Mouse (Mus musculus) midbrain, embryonic 15.5 days (tissue): ENCODE measurements at regions not wholly inside any gene's neighbourhood (a gene's known extent, or its start where the extent isn't known, plus 50 kb on each side); places are given as distances from the start of the nearest gene placed in this dataset.

Source experiments
- ATAC-seq: fragments of 200-750 bp; cut with Nextera tagmentation; replicated peaks from 2 replicates; pipeline ENCODE4 v1.8.0; 2017; ENCODE audit warnings: moderate TSS enrichment
- H3K27ac ChIP-seq: fragments of 300-500 bp; sonication (generic); 2 replicates; pipeline ENCODE4 v1.5.1; 2015; ENCODE audit warnings: mild to moderate bottlenecking, inconsistent platforms
- H3K27me3 ChIP-seq: fragments of 300-500 bp; sonication (generic); replicated peaks from 2 replicates; pipeline ENCODE4 v1.6.1; 2015; ENCODE audit warnings: inconsistent platforms
- H3K36me3 ChIP-seq: fragments of 300-500 bp; sonication (generic); replicated peaks from 2 replicates; pipeline ENCODE4 v1.6.1; 2015; ENCODE audit warnings: inconsistent platforms
- H3K4me1 ChIP-seq: fragments of 300-500 bp; sonication (generic); 2 replicates; pipeline ENCODE4 v1.6.1; 2015; ENCODE audit warnings: inconsistent platforms
- H3K4me2 ChIP-seq: fragments of 300-500 bp; sonication (generic); 2 replicates; pipeline ENCODE4 v1.6.1; 2015; ENCODE audit warnings: inconsistent platforms, mild to moderate bottlenecking, moderate library complexity
- H3K4me3 ChIP-seq: fragments of 300-500 bp; sonication (generic); 2 replicates; pipeline ENCODE4 v1.5.1; 2015; ENCODE audit warnings: mild to moderate bottlenecking, inconsistent platforms
- H3K9ac ChIP-seq: fragments of 300-500 bp; sonication (generic); 2 replicates; pipeline ENCODE4 v1.6.1; 2015; ENCODE audit warnings: mild to moderate bottlenecking, inconsistent platforms
- H3K9me3 ChIP-seq: fragments of 300-500 bp; sonication (generic); 2 replicates; pipeline ENCODE4 v1.6.1; 2016; ENCODE audit warnings: inconsistent platforms
- WGBS: fragments of 180-500 bp; shearing (Covaris S2); methylation state at CpG from one replicate; pipeline ENCODE4 v1.1.7; 2015; ENCODE audit warnings: mixed read lengths; 5-methylcytosine and 5-hydroxymethylcytosine counted together

- H3K9ac ChIP-seq: no peak overlapping the region
- ATAC-seq: no peak
- no peaks in the 10 kb centered on the region for H3K36me3 ChIP-seq
- H3K4me3 ChIP-seq: no peak overlapping the region
- peaks cover 7% of the 10 kb centered on the region; the same call in 1 of the 2 replicates for H3K4me1 ChIP-seq
- H3K27me3 ChIP-seq: no peaks in the 10 kb centered on the region
- H3K9me3 ChIP-seq: no peaks in the 10 kb centered on the region
- no peak overlapping the region for H3K27ac ChIP-seq
- H3K4me2 ChIP-seq: no peak overlapping the region
- WGBS: 95% methylated on average over 5 of the region's 5 CpGs
Measured at GRCm38 (mm10) chr14:62037917-62038316, 254.5 kb upstream of the Rnaseh2b start.

GRCm38 (mm10) chr14:62042305-62043116 is 249.9 kb upstream of the Rnaseh2b start:
- no peak overlapping the region for H3K9ac ChIP-seq

GRCm38 (mm10) chr14:62043117-62043422 is 249.3 kb upstream of the Rnaseh2b start:
- H3K9ac ChIP-seq: no peak overlapping the region
- H3K27me3 ChIP-seq: no peaks in the 10 kb centered on the region
- H3K4me1 ChIP-seq: no peaks in the 10 kb centered on the region
- no peaks in the 10 kb centered on the region for H3K9me3 ChIP-seq
- WGBS: 61% methylated on average over 4 of the region's 4 CpGs
- no peak overlapping the region for H3K4me3 ChIP-seq
- no peak overlapping the region for H3K4me2 ChIP-seq
- no peaks in the 10 kb centered on the region for H3K36me3 ChIP-seq
- no peak for ATAC-seq
- H3K27ac ChIP-seq: no peak overlapping the region

More at GRCm38 (mm10) chr14:62042305-62043116, 249.9 kb upstream of the Rnaseh2b start:
- WGBS: 50% methylated on average over 11 of the region's 11 CpGs
- Histone ChIP-seq H3K4me2 (no peak overlapping the region), H3K36me3 (no peaks in the 10 kb centered on the region), H3K27ac (no peak overlapping the region), H3K27me3 (no peaks in the 10 kb centered on the region), H3K9me3 (no peaks in the 10 kb centered on the region), H3K4me1 (no peaks in the 10 kb centered on the region), H3K4me3 (no peak overlapping the region)
- peak; percentile 75; the same call in 1 of the 2 replicates for ATAC-seq

- H3K9ac ChIP-seq: no peak overlapping the region
- H3K4me3 ChIP-seq: no peak overlapping the region
- H3K4me1 ChIP-seq: no peaks in the 10 kb centered on the region
- no peak for ATAC-seq
- H3K36me3 ChIP-seq: no peaks in the 10 kb centered on the region
- H3K27me3 ChIP-seq: no peaks in the 10 kb centered on the region
- H3K27ac ChIP-seq: no peak overlapping the region
- H3K4me2 ChIP-seq: no peak overlapping the region
- H3K9me3 ChIP-seq: no peaks in the 10 kb centered on the region
- WGBS: 94% methylated on average over 6 of the region's 6 CpGs
Measured at GRCm38 (mm10) chr14:62050941-62051340, 241.4 kb upstream of the Rnaseh2b start.

GRCm38 (mm10) chr14:62051923-62052322 is 240.5 kb upstream of the Rnaseh2b start:
- 44% methylated on average over 1 of the region's 1 CpGs for WGBS
- Histone ChIP-seq H3K9me3 (no peaks in the 10 kb centered on the region), H3K4me2 (no peak overlapping the region), H3K9ac (no peak overlapping the region), H3K27ac (no peak overlapping the region), H3K4me3 (no peak overlapping the region), H3K36me3 (no peaks in the 10 kb centered on the region), H3K27me3 (no peaks in the 10 kb centered on the region), H3K4me1 (no peaks in the 10 kb centered on the region)
- ATAC-seq: no peak

GRCm38 (mm10) chr14:62053004-62053403 is 239.4 kb upstream of the Rnaseh2b start:
- Histone ChIP-seq H3K4me2 (no peak overlapping the region), H3K4me3 (no peak overlapping the region), H3K9ac (no peak overlapping the region), H3K27ac (no peak overlapping the region), H3K4me1 (no peaks in the 10 kb centered on the region), H3K36me3 (no peaks in the 10 kb centered on the region), H3K27me3 (no peaks in the 10 kb centered on the region), H3K9me3 (no peaks in the 10 kb centered on the region)
- WGBS: 81% methylated on average over 6 of the region's 6 CpGs
- ATAC-seq: no peak

- WGBS: 87% methylated on average over 4 of the region's 4 CpGs
- Histone ChIP-seq H3K9ac (no peak overlapping the region), H3K4me2 (no peak overlapping the region), H3K27me3 (no peaks in the 10 kb centered on the region), H3K36me3 (no peaks in the 10 kb centered on the region), H3K4me1 (no peaks in the 10 kb centered on the region), H3K27ac (no peak overlapping the region), H3K9me3 (no peaks in the 10 kb centered on the region), H3K4me3 (no peak overlapping the region)
- no peak for ATAC-seq
Measured at GRCm38 (mm10) chr14:62057096-62057495, 235.3 kb upstream of the Rnaseh2b start.

GRCm38 (mm10) chr14:62058100-62058499 is 234.3 kb upstream of the Rnaseh2b start:
- Histone ChIP-seq H3K4me3 (no peak overlapping the region), H3K27ac (no peak overlapping the region), H3K36me3 (no peaks in the 10 kb centered on the region), H3K4me1 (no peaks in the 10 kb centered on the region), H3K9me3 (no peaks in the 10 kb centered on the region), H3K27me3 (no peaks in the 10 kb centered on the region), H3K9ac (no peak overlapping the region), H3K4me2 (no peak overlapping the region)
- ATAC-seq: no peak
- 89% methylated on average over 1 of the region's 1 CpGs for WGBS

- H3K4me2 ChIP-seq: no peak overlapping the region
- no peaks in the 10 kb centered on the region for H3K27me3 ChIP-seq
- no peaks in the 10 kb centered on the region for H3K9me3 ChIP-seq
- WGBS: 88% methylated on average over 6 of the region's 6 CpGs
- H3K27ac ChIP-seq: no peak overlapping the region
- H3K36me3 ChIP-seq: no peaks in the 10 kb centered on the region
- H3K4me3 ChIP-seq: no peak overlapping the region
- ATAC-seq: no peak
- no peak overlapping the region for H3K9ac ChIP-seq
- H3K4me1 ChIP-seq: no peaks in the 10 kb centered on the region
Measured at GRCm38 (mm10) chr14:62071140-62071539, 221.2 kb upstream of the Rnaseh2b start.

- Histone ChIP-seq H3K9me3 (no peaks in the 10 kb centered on the region), H3K4me1 (no peaks in the 10 kb centered on the region), H3K36me3 (no peaks in the 10 kb centered on the region), H3K27me3 (no peaks in the 10 kb centered on the region), H3K4me3 (no peak overlapping the region), H3K4me2 (no peak overlapping the region), H3K27ac (no peak overlapping the region), H3K9ac (no peak overlapping the region)
- no peak for ATAC-seq
- 69% methylated on average over 2 of the region's 2 CpGs for WGBS
Measured at GRCm38 (mm10) chr14:62084047-62084446, 208.3 kb upstream of the Rnaseh2b start.

- H3K27me3 ChIP-seq: no peaks in the 10 kb centered on the region
- no peak overlapping the region for H3K27ac ChIP-seq
- ATAC-seq: no peak
- H3K9ac ChIP-seq: no peak overlapping the region
- H3K4me2 ChIP-seq: no peak overlapping the region
- H3K4me1 ChIP-seq: no peaks in the 10 kb centered on the region
- 89% methylated on average over 3 of the region's 3 CpGs for WGBS
- H3K36me3 ChIP-seq: no peaks in the 10 kb centered on the region
- no peaks in the 10 kb centered on the region for H3K9me3 ChIP-seq
- H3K4me3 ChIP-seq: no peak overlapping the region
Measured at GRCm38 (mm10) chr14:62088174-62088573, 204.2 kb upstream of the Rnaseh2b start.

GRCm38 (mm10) chr14:62117532-62117931 is 174.9 kb upstream of the Rnaseh2b start:
- no peak for ATAC-seq
- Histone ChIP-seq H3K4me1 (no peaks in the 10 kb centered on the region), H3K27ac (no peak overlapping the region), H3K36me3 (no peaks in the 10 kb centered on the region), H3K27me3 (no peaks in the 10 kb centered on the region), H3K9ac (no peak overlapping the region), H3K4me3 (no peak overlapping the region), H3K9me3 (no peaks in the 10 kb centered on the region), H3K4me2 (no peak overlapping the region)
- 89% methylated on average over 3 of the region's 3 CpGs for WGBS

- Histone ChIP-seq H3K4me1 (no peaks in the 10 kb centered on the region), H3K9me3 (no peaks in the 10 kb centered on the region), H3K4me2 (no peak overlapping the region), H3K4me3 (no peak overlapping the region), H3K27ac (no peak overlapping the region), H3K27me3 (no peaks in the 10 kb centered on the region), H3K36me3 (no peaks in the 10 kb centered on the region), H3K9ac (no peak overlapping the region)
- WGBS: 74% methylated on average over 2 of the region's 2 CpGs
- no peak for ATAC-seq
Measured at GRCm38 (mm10) chr14:62118542-62118953, 173.8 kb upstream of the Rnaseh2b start.
